Mouse (Mus musculus) kidney, adult 10 weeks (tissue): ENCODE data around the gene Gm21663. TPM values are rescaled to one million over a fixed set of nuclear protein-coding genes. Genes with fewer than 3 reads are reported as not detected.

ENCODE experiments used
- polyA plus RNA-seq: library from polyadenylated mRNA; stranded (reverse); fragments of 350-450 nt; fragmentation: Illumina TruSeq; extraction: RNeasy Lipid Tissue Mini Kit (QIAGEN cat#74804); gene quantifications from one replicate; pipeline ENCODE4 v1.2.3, GENCODE M21; 2014; ENCODE audit warnings: low read depth, low replicate concordance

Gene Gm21663
- not detected for polyA plus RNA-seq

DNA sequence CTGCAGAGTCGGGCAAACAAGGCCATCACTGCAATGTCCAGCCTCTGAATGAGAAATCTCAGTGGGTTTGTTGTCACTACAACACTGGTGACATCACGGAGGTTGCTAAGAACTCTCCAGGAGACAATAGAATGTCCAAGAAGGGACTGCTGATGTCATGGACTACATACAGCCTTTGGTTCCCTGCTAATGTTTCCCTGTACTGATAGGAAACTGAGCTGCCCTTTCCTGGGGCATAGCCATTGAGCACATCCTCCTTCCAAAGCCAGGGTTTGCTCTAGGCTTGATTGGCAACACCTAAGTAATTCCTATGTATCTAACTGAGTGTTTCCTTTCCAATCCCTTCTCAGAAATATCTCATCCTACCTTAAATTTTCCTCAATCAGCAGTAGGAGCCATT is at the start of gene Gm21663:
Gene Gm21663, minus strand, starts transcription at position 101 of the 400 bp plus-strand sequence.

GRCm38 (mm10) chr5:25988550-25988949 is 46.4 kb upstream of the Gm21663 start, which contains the start of gene Gm21698:
Gene Gm21698 (minus strand): TSS chr5:25988650.

GRCm38 (mm10) chr5:25972563-25972962 is 30.4 kb upstream of the Gm21663 start, which contains the start of gene Gm21680:
Gene Gm21680 (minus strand): TSS chr5:25972663.

GRCm38 (mm10) chr5:25954317-25954716 is 12.1 kb upstream of the Gm21663 start, which contains the start of gene Gm21671:
Gene Gm21671 (minus strand): TSS chr5:25954417.

Other genes starting within 250 kb of the Gm21663 start
- 4.2 TPM for gene Xrcc2, start 236.6 kb downstream of the Gm21663 start, polyA plus RNA-seq
- gene Actr3b, start 182.4 kb downstream of the Gm21663 start, polyA plus RNA-seq: 0.40 TPM
- gene Gm21671, start 12.0 kb upstream of the Gm21663 start, polyA plus RNA-seq: not detected
- gene Gm21680, start 30.3 kb upstream of the Gm21663 start, polyA plus RNA-seq: not detected
- not detected for gene Gm21698, start 46.3 kb upstream of the Gm21663 start, polyA plus RNA-seq
- gene Gm1979, start 62.4 kb upstream of the Gm21663 start, polyA plus RNA-seq: not detected
- gene Gm5862, start 80.5 kb upstream of the Gm21663 start, polyA plus RNA-seq: not detected
- gene Speer4a, start 97.2 kb upstream of the Gm21663 start, polyA plus RNA-seq: not detected
- gene Gm7347, start 116.2 kb upstream of the Gm21663 start, polyA plus RNA-seq: not detected
- not detected for gene Gm10471, start 146.9 kb upstream of the Gm21663 start, polyA plus RNA-seq
- not detected for gene 5031410I06Rik, start 163.0 kb upstream of the Gm21663 start, polyA plus RNA-seq
- gene Gm10220, start 179.0 kb upstream of the Gm21663 start, polyA plus RNA-seq: not detected